Mouse (Mus musculus) left cerebral cortex, postnatal 10 days (tissue): ENCODE data around the gene Usp22. TPM values are rescaled to one million over a fixed set of nuclear protein-coding genes. Genes with fewer than 3 reads are reported as not detected.
A peak's percentile ranks its signal among the peaks of the same experiment; 100 is the strongest.

Experiments used
- DNase-seq, 2 experiments: peaks; one replicate each; pipeline ENCODE4 v3.0.0; 2021 to 2022; ENCODE audit warnings: low spot score in 2 of 2, mixed read lengths in 1 of 2; ENCODE audit errors: extremely low spot score in 1 of 2
- intact Hi-C: fragments of 180-260 bp; cut with DNase I; formaldehyde crosslinking; loops from one replicate; pipeline ENCODE4 v1.15.1; 2025
- total RNA-seq, 2 experiments: library from RNA; stranded (reverse); gene quantifications; 2 replicates each; pipeline ENCODE4 v1.2.3; 2021

Usp22 gene
- total RNA-seq, 2 experiments from 2014 or later, result 428 to 446 TPM

- DNase-seq, result no peak
- intact Hi-C loops, result no loop called here
Measured at GRCm38 (mm10) chr11:61122283-61122768, 52.5 kb downstream of the Usp22 start.

GRCm38 (mm10) chr11:61119996-61120583, 54.8 kb downstream of the Usp22 start:
- intact Hi-C loops, result loop anchor here (10.0 kb wide), 1 partner anchor 255 kb away; the partner anchor contains the start of gene Slc47a1

GRCm38 (mm10) chr11:61116226-61116625, 58.6 kb downstream of the Usp22 start:
- intact Hi-C loops, result loop anchor here (10.0 kb wide), 1 partner anchor 259 kb away; the partner anchor contains the start of gene Slc47a1
- peak in 1 of 2 experiments; percentile 17 for DNase-seq

More at GRCm38 (mm10) chr11:61119996-61120583, 54.8 kb downstream of the Usp22 start:
- DNase-seq, result no peak

- intact Hi-C loops, result loop anchor here (10.0 kb wide), 1 partner anchor 262 kb away; the partner anchor contains the start of gene Slc47a1
Measured at GRCm38 (mm10) chr11:61112323-61112995, 62.4 kb downstream of the Usp22 start.

GRCm38 (mm10) chr11:61111472-61111871, 63.4 kb downstream of the Usp22 start:
- intact Hi-C loops, result loop anchor here (10.0 kb wide), 1 partner anchor 263 kb away; the partner anchor contains the start of gene Slc47a1
- no peak for DNase-seq

More at GRCm38 (mm10) chr11:61112323-61112995, 62.4 kb downstream of the Usp22 start:
- DNase-seq, result no peak

GRCm38 (mm10) chr11:61110928-61111327, 63.9 kb downstream of the Usp22 start:
- DNase-seq, result no peak
- intact Hi-C loops, result loop anchor here (10.0 kb wide), 1 partner anchor 264 kb away; the partner anchor contains the start of gene Slc47a1

- peak in 1 of 2 experiments; percentile 14 for DNase-seq
- intact Hi-C loops, result loop anchor here (10.0 kb wide), 1 partner anchor 265 kb away; the partner anchor contains the start of gene Slc47a1
Measured at GRCm38 (mm10) chr11:61110113-61110512, 64.7 kb downstream of the Usp22 start.

- intact Hi-C loops, result loop anchor here (10.0 kb wide), 3 partner anchors 75 to 605 kb away; partner anchors contain the start of gene Slc47a1
- no peak for DNase-seq
Measured at GRCm38 (mm10) chr11:61109707-61110106, 65.1 kb downstream of the Usp22 start.

- intact Hi-C loops, result loop anchor here (10.0 kb wide), 2 partner anchors 76 to 606 kb away; no protein-coding TSS in a partner anchor
Measured at GRCm38 (mm10) chr11:61108911-61109361, 65.9 kb downstream of the Usp22 start.

GRCm38 (mm10) chr11:61104241-61104901, 70.5 kb downstream of the Usp22 start:
- intact Hi-C loops, result loop anchor here (2.0 to 10.0 kb wide), 4 partner anchors 50 to 610 kb away; no protein-coding TSS in a partner anchor
- peak; percentile 78 to 91 for DNase-seq

More at GRCm38 (mm10) chr11:61108911-61109361, 65.9 kb downstream of the Usp22 start:
- DNase-seq, result no peak

GRCm38 (mm10) chr11:61102397-61103339, 72.2 kb downstream of the Usp22 start:
- no peak for DNase-seq
- intact Hi-C loops, result loop anchor here (10.0 kb wide), 2 partner anchors 82 to 612 kb away; no protein-coding TSS in a partner anchor

Other genes starting within 250 kb of the Usp22 start
- 10 to 100 TPM; 13.4 to 14.3 TPM for gene Map2k3, start 243.0 kb downstream of the Usp22 start, total RNA-seq
- 1 to 10 TPM; 8.2 to 8.3 TPM for gene Kcnj12, start 152.5 kb downstream of the Usp22 start, total RNA-seq
- gene Tnfrsf13b, start 48.3 kb downstream of the Usp22 start, total RNA-seq, result 1 to 10 TPM; 2.1 to 2.5 TPM
- gene Aldh3a1, start 32.5 kb upstream of the Usp22 start, total RNA-seq, result 1 to 10 TPM; 1.3 to 1.5 TPM
- gene Aldh3a2, start 92.4 kb upstream of the Usp22 start, total RNA-seq, result 10 to 100 TPM; 50.7 to 51.7 TPM
- gene Slc47a2, start 167.8 kb upstream of the Usp22 start, total RNA-seq, result under 1 TPM; 0.43 to 0.51 TPM
- gene Slc47a1, start 203.3 kb upstream of the Usp22 start, total RNA-seq, result 1 to 10 TPM; 2.3 to 3.1 TPM